ENCODE assay signal across 21 mouse cellular contexts in genomic region chr9:121741168-121741567, GRCm38 (mm10). TPM values are rescaled to one million over a fixed set of nuclear protein-coding genes. Genes with fewer than 3 reads are reported as not detected.
"Had no signal": no experiment of that assay in that cellular context is flagged by ENCODE, and none has a peak within 500 bp of the region (broad histone marks: within the 10 kb centered on the region; RNA-seq: fewer than 3 reads in every experiment).

No protein-coding gene starts in this region.

- ATAC-seq: hindbrain, postnatal 0 days; intestine, embryonic 16.5 days; liver, embryonic 12.5 days had no signal

- DNase-seq: gastrocnemius, adult 2 months; gastrocnemius, postnatal 10 days; gastrocnemius, postnatal 25 days; heart, adult 11 months; heart, adult 2 months; heart, postnatal 14 days; heart, postnatal 36 days; kidney, adult 11 months; kidney, adult 2 months; kidney, adult 9 months; kidney, postnatal 14 days; kidney, postnatal 36 days; layer of hippocampus, adult 9-11 months; layer of hippocampus, postnatal 36 days; left cerebral cortex, postnatal 4 days had no signal

RNA-seq across cellular contexts. Expression of gene Klhl40, which starts 36.2 kb away (rescaled TPM):
- polyA plus RNA-seq: kidney, postnatal 0 days; liver, adult 2 months; liver, embryonic 14.5 days had no signal
